Mouse (Mus musculus) cortical plate, adult 2 months (tissue): ENCODE data around the gene Ranbp1.

Experiments
- CTCF ChIP-seq: fragments of 200-500 bp; IDR thresholded peaks from 2 replicates; pipeline ENCODE4 v1.5.1; 2011; ENCODE audit warnings: mild to moderate bottlenecking, control low read depth, low read length; ENCODE audit not compliant: insufficient read depth; ENCODE audit errors: extremely low read depth
- POLR2A ChIP-seq: fragments of 200-500 bp; IDR thresholded peaks from 2 replicates; pipeline ENCODE4 v1.6.1; 2011; ENCODE audit warnings: mild to moderate bottlenecking, low read length, control low read depth; ENCODE audit not compliant: insufficient read depth; ENCODE audit errors: extremely low read depth

GRCm38 (mm10) chr16:18275166-18275565, 26.6 kb upstream of the Ranbp1 start:
- TF ChIP-seq POLR2A, result no peak
- no peak for TF ChIP-seq CTCF
